Mouse (Mus musculus) embryonic facial prominence, embryonic 12.5 days (tissue): ENCODE results near the gene Tiprl. TPM values are rescaled to one million over a fixed set of nuclear protein-coding genes. Genes with fewer than 3 reads are reported as not detected.

ENCODE experiments used
- ATAC-seq: fragments of 200-750 bp; cut with Nextera tagmentation; 2 replicates; pipeline ENCODE4 v1.8.0; 2017; ENCODE audit not compliant: insufficient number of reproducible peaks, insufficient read depth, low FRiP score, low TSS enrichment
- H3K27ac ChIP-seq: fragments of 300-500 bp; sonication (generic); 2 replicates; pipeline ENCODE4 v1.5.1; 2016; ENCODE audit warnings: mild to moderate bottlenecking
- H3K27me3 ChIP-seq: fragments of 300-500 bp; sonication (generic); 2 replicates; pipeline ENCODE4 v1.6.1; 2016; ENCODE audit warnings: mild to moderate bottlenecking, moderate library complexity
- H3K36me3 ChIP-seq: fragments of 300-500 bp; sonication (generic); 2 replicates; pipeline ENCODE4 v1.6.1; 2016; ENCODE audit warnings: mild to moderate bottlenecking
- H3K4me1 ChIP-seq: fragments of 300-500 bp; sonication (generic); 2 replicates; pipeline ENCODE4 v1.6.1; 2016
- H3K4me2 ChIP-seq: fragments of 300-500 bp; sonication (generic); replicated peaks from 2 replicates; pipeline ENCODE4 v1.6.1; 2016; ENCODE audit warnings: mild to moderate bottlenecking, moderate library complexity
- H3K4me3 ChIP-seq: fragments of 300-500 bp; sonication (generic); 2 replicates; pipeline ENCODE4 v1.5.1; 2016; ENCODE audit warnings: mild to moderate bottlenecking
- H3K9ac ChIP-seq: fragments of 300-500 bp; sonication (generic); 2 replicates; pipeline ENCODE4 v1.6.1; 2016; ENCODE audit warnings: mild to moderate bottlenecking, moderate library complexity
- H3K9me3 ChIP-seq: fragments of 300-500 bp; sonication (generic); 2 replicates; pipeline ENCODE4 v1.6.1; 2016; ENCODE audit warnings: mild to moderate bottlenecking, moderate library complexity
- WGBS: fragments of 180-500 bp; shearing (Covaris S2); methylation state at CpG from one replicate; pipeline ENCODE4 v1.1.7; 2016; 5-methylcytosine and 5-hydroxymethylcytosine counted together
- polyA plus RNA-seq: library from polyadenylated mRNA; unstranded; fragments of >200 nt; fragmentation: Nextera tagmentation; extraction: Ambion mirVana; gene quantifications from 2 replicates; pipeline ENCODE4 v1.2.1, GENCODE M21; 2016

Gene Tiprl
- polyA plus RNA-seq, 1 experiment from 2014 or later, result 92.4 TPM

DNA sequence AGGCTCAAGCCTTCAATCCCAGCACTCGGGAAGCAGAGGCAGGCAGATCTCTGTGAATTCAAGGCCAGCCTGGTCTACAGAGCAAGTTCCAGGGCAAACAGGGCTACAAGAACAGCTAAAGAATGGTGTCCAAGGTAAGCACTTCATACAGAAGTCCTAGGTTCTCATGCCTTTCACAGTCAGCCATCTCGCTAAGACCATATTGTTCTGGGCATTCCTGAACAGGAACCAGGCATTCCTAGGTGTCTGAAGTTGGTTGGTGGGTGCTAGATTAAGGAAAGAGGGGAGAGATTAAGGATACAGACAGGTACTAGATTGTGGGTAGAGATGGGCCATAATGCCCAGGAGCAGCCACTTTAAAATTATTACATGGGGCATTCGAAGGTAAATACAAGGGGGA is 11.0 kb upstream of the Tiprl start:
- Histone ChIP-seq H3K36me3 (no peaks in the 10 kb centered on the region), H3K4me1 (no peaks in the 10 kb centered on the region), H3K27me3 (no peaks in the 10 kb centered on the region), H3K9ac (no peak overlapping the region), H3K9me3 (no peaks in the 10 kb centered on the region), H3K4me2 (no peak overlapping the region), H3K4me3 (no peak overlapping the region), H3K27ac (no peak overlapping the region)
- ATAC-seq, result no peak
- 81% methylated on average over 3 of the region's 3 CpGs for WGBS

DNA sequence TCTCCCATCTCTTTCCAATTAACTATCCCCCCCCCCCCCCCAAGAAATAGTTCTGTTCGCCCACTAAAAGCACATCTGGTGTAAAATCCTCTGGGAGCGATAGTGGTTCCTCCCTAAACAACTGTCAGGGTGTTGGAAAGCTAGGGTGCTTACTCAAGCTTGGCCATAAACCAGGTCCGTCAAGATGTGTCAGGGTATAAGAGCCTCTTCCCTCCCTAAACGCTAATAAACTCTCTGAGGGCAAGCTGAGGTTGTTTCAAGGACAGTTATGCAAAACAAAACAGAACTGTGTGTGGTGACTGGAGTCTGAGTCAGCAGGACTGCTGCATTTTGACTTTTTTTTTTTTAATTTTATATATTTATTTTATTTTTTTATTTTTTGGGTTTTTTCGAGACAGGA is 10.3 kb upstream of the Tiprl start:
- H3K36me3 ChIP-seq, result no peaks in the 10 kb centered on the region
- no peak for ATAC-seq
- no peaks in the 10 kb centered on the region for H3K27me3 ChIP-seq
- no peak overlapping the region for H3K4me3 ChIP-seq
- no peaks in the 10 kb centered on the region for H3K4me1 ChIP-seq
- H3K9me3 ChIP-seq, result no peaks in the 10 kb centered on the region
- H3K27ac ChIP-seq, result no peak overlapping the region
- 77% methylated on average over 5 of the region's 5 CpGs for WGBS
- H3K9ac ChIP-seq, result no peak overlapping the region
- no peak overlapping the region for H3K4me2 ChIP-seq

GRCm38 (mm10) chr1:165246587-165246986 is 9.8 kb upstream of the Tiprl start:
- 77% methylated on average over 5 of the region's 5 CpGs for WGBS
- no peak overlapping the region for H3K9ac ChIP-seq
- no peak overlapping the region for H3K4me2 ChIP-seq

GRCm38 (mm10) chr1:165235846-165236245 is 950 bp downstream of the Tiprl start:
- H3K4me2 ChIP-seq, result peak overlapping the region; percentile 86
- no peaks in the 10 kb centered on the region for H3K9me3 ChIP-seq
- peaks cover 15% of the 10 kb centered on the region for H3K4me1 ChIP-seq
- WGBS, result 12% methylated on average over 10 of the region's 10 CpGs
- peak overlapping the region; percentile 90 for H3K4me3 ChIP-seq
- no peaks in the 10 kb centered on the region for H3K27me3 ChIP-seq
- peak overlapping the region; percentile 86 for H3K9ac ChIP-seq
- ATAC-seq, result no peak
- H3K36me3 ChIP-seq, result no peaks in the 10 kb centered on the region
- peak overlapping the region; percentile 96; the same call in 1 of the 2 replicates for H3K27ac ChIP-seq

More at GRCm38 (mm10) chr1:165246587-165246986, 9.8 kb upstream of the Tiprl start:
- Histone ChIP-seq H3K4me1 (no peaks in the 10 kb centered on the region), H3K36me3 (no peaks in the 10 kb centered on the region), H3K4me3 (no peak overlapping the region), H3K27me3 (no peaks in the 10 kb centered on the region), H3K9me3 (no peaks in the 10 kb centered on the region), H3K27ac (no peak overlapping the region)
- no peak for ATAC-seq

DNA sequence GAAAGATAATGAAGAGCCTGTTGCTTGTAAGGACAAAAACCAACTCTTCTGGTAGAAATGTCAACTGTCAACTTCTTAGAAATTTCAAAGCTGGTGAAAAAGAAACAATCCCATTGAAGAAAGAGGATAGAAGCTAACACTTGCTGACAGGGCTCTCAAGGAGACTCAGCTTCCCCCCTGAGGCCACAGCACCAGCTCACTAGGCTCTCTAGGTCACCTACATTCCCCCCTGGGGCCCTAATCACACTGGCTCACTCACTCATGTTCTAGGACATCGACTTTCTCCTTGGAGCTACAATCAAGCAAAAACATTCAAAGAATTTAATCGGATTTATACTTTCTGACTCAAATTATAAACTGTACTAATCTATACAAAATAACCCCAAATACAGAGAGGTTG is 3.0 kb downstream of the Tiprl start:
- no peaks in the 10 kb centered on the region for H3K36me3 ChIP-seq
- H3K4me3 ChIP-seq, result no peak overlapping the region
- WGBS, result 76% methylated on average over 2 of the region's 2 CpGs
- H3K27me3 ChIP-seq, result no peaks in the 10 kb centered on the region
- H3K4me1 ChIP-seq, result peaks cover 15% of the 10 kb centered on the region
- no peaks in the 10 kb centered on the region for H3K9me3 ChIP-seq
- no peak overlapping the region for H3K9ac ChIP-seq
- H3K27ac ChIP-seq, result no peak overlapping the region
- no peak overlapping the region for H3K4me2 ChIP-seq
- no peak for ATAC-seq

DNA sequence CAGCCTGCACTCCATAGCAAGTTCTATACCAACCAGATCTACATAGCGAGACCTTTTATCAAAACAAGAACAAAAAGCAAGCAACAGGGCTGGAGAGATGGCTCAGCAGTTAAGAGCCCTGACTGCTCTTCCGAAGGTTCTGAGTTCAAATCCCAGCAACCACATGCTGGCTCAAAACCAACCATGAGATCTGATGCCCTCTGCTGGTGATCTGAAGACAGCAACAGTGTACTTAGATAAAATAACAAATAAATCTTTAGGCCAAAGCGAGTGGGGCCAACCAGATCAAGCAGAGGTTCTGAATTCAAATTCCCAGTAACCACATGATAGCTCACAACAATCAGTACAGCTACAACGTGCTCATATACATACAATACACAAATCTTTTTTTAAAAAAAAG is 6.1 kb downstream of the Tiprl start:
- H3K27me3 ChIP-seq, result no peaks in the 10 kb centered on the region
- H3K36me3 ChIP-seq, result peaks cover 8% of the 10 kb centered on the region
- H3K27ac ChIP-seq, result no peak overlapping the region
- no peaks in the 10 kb centered on the region for H3K9me3 ChIP-seq
- H3K4me2 ChIP-seq, result no peak overlapping the region
- no peak overlapping the region for H3K4me3 ChIP-seq
- no peak for ATAC-seq
- peaks cover 12% of the 10 kb centered on the region for H3K4me1 ChIP-seq
- H3K9ac ChIP-seq, result no peak overlapping the region
- 91% methylated on average over 4 of the region's 4 CpGs for WGBS

GRCm38 (mm10) chr1:165229577-165229976 is 7.2 kb downstream of the Tiprl start:
- Histone ChIP-seq H3K9me3 (no peaks in the 10 kb centered on the region), H3K4me2 (no peak overlapping the region), H3K27ac (no peak overlapping the region), H3K36me3 (peaks cover 15% of the 10 kb centered on the region), H3K9ac (no peak overlapping the region), H3K27me3 (no peaks in the 10 kb centered on the region), H3K4me1 (0 out of 2 replicates have a peak, but pooled peaks cover 6% of the 10 kb centered on the region), H3K4me3 (no peak overlapping the region)
- WGBS, result 94% methylated on average over 9 of the region's 9 CpGs
- no peak for ATAC-seq

GRCm38 (mm10) chr1:165217023-165217589 is 19.7 kb downstream of the Tiprl start:
- 89% methylated on average over 2 of the region's 2 CpGs for WGBS
- Histone ChIP-seq H3K36me3 (peaks cover 47% of the 10 kb centered on the region), H3K4me1 (no peaks in the 10 kb centered on the region), H3K27ac (no peak overlapping the region), H3K27me3 (no peaks in the 10 kb centered on the region), H3K4me3 (no peak overlapping the region), H3K9ac (no peak overlapping the region), H3K4me2 (no peak overlapping the region), H3K9me3 (no peaks in the 10 kb centered on the region)
- no peak for ATAC-seq

GRCm38 (mm10) chr1:165215831-165216230 is 21.0 kb downstream of the Tiprl start:
- H3K9ac ChIP-seq, result no peak overlapping the region
- no peaks in the 10 kb centered on the region for H3K27me3 ChIP-seq
- peaks cover 44% of the 10 kb centered on the region for H3K36me3 ChIP-seq
- no peak overlapping the region for H3K4me3 ChIP-seq
- WGBS, result 82% methylated on average over 7 of the region's 7 CpGs
- no peaks in the 10 kb centered on the region for H3K9me3 ChIP-seq
- no peaks in the 10 kb centered on the region for H3K4me1 ChIP-seq
- no peak overlapping the region for H3K4me2 ChIP-seq
- no peak overlapping the region for H3K27ac ChIP-seq
- ATAC-seq, result no peak

- H3K4me1 ChIP-seq, result no peaks in the 10 kb centered on the region
- ATAC-seq, result no peak
- H3K9ac ChIP-seq, result no peak overlapping the region
- H3K27ac ChIP-seq, result no peak overlapping the region
- no peaks in the 10 kb centered on the region for H3K27me3 ChIP-seq
- H3K4me3 ChIP-seq, result no peak overlapping the region
- no peaks in the 10 kb centered on the region for H3K36me3 ChIP-seq
- H3K4me2 ChIP-seq, result no peak overlapping the region
- WGBS, result 35% methylated on average over 2 of the region's 2 CpGs
- no peaks in the 10 kb centered on the region for H3K9me3 ChIP-seq
Measured at GRCm38 (mm10) chr1:165205591-165205990, 31.2 kb downstream of the Tiprl start.

DNA sequence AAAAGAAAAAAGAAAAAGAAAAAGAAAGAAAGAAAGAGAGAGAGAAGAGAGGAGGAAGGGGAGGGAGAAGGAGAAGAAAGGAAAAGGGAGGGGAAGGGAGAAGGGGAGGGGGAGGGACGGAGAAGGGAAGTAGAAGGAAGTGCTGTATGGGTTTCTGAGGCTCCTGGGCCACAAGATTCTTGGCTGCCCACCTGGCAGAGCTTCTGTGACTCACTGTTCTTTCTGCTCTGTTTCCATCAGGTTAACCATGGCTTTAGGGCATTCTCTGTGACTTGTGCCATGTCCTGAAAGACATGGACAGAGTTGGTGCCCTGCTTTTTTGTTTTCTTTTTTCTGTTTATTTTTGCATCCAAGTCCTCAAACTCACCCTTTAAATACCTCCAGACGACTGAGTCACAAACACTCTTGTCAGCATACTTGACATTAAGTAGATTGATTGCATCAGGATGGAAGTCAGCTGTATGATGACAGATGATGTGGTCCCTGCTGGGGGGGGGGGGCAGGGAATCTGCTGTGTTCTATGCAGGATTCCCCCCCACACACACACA is 33.2 kb downstream of the Tiprl start:
- Histone ChIP-seq H3K27ac (no peak overlapping the region), H3K4me2 (no peak overlapping the region), H3K4me1 (no peaks in the 10 kb centered on the region), H3K9me3 (no peaks in the 10 kb centered on the region), H3K36me3 (no peaks in the 10 kb centered on the region), H3K9ac (no peak overlapping the region), H3K27me3 (no peaks in the 10 kb centered on the region), H3K4me3 (no peak overlapping the region)
- 40% methylated on average over 2 of the region's 2 CpGs for WGBS
- no peak for ATAC-seq

DNA sequence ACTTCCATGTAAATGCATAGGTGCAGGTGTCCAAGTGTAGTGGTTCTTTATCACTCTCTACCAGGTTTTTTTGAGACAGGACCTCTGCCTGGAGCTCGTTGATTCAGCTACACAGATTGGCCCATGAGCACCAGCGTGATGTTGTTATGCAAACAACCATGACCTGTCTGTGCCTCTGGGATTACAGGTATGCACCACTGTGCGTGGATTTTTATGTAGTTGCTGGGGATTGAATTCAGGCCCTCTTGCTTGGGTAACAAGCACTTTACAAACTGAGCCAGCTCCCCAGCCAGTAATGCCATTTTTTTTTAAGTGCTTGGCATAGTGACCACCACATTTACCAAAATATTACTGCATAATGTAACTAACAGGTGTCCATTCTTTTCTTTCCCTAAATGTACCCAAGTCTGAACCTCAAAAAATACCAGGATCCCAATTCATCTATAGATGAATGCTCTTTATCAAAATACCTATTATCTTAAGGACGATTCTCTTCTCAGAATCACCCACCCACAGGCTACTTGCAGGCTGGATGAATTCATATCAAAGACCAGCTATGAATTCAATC is 35.3 kb downstream of the Tiprl start:
- Histone ChIP-seq H3K4me3 (no peak overlapping the region), H3K9ac (no peak overlapping the region), H3K9me3 (no peaks in the 10 kb centered on the region), H3K27me3 (no peaks in the 10 kb centered on the region), H3K27ac (no peak overlapping the region), H3K4me1 (no peaks in the 10 kb centered on the region), H3K36me3 (no peaks in the 10 kb centered on the region), H3K4me2 (no peak overlapping the region)
- WGBS, result 74% methylated on average over 4 of the region's 4 CpGs
- ATAC-seq, result no peak
